Mouse (Mus musculus) stomach, postnatal 0 days (tissue): ENCODE data around the gene Gramd4.
"Not testable (repeated sequence)": the region's sequence is repeated elsewhere in the genome, so short reads cannot be mapped to it uniquely, and the experiment has no call there.

Source experiments
- CTCF ChIP-seq: IDR thresholded peaks from 2 replicates; pipeline ENCODE4 v1.5.1; 2016; ENCODE audit warnings: antibody characterized with exemption, low read depth, mild to moderate bottlenecking, moderate library complexity
- EP300 ChIP-seq: optimal IDR thresholded peaks from 2 replicates; pipeline ENCODE3; 2016; ENCODE audit warnings: antibody characterized with exemption

DNA sequence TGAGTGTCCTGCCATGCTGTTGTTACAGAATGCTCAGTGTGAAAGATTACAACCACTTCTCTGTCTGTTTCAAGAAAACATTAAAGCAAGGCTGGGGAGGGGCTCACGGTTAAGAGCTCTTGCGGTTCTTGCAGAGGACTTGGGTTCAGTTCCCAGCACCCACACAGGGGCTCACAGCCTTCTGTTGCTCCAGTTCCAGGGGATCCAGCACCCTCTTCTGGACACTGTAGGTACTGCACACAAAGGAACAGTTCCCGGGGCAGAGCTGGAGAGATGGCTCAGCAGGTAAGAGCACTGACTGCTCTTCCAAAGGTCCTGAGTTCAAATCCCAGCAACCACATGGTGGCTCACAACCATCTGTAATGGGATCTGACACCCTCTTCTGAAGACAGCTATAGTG lies 104.3 kb downstream of the Gramd4 start:
- peak; percentile 48 for TF ChIP-seq CTCF
- TF ChIP-seq EP300: not testable (repeated sequence)
